Mouse (Mus musculus) R1 (cell line): Measurements from ENCODE around the gene Gria4.

Source experiments
- DNase-seq: peaks from one replicate; pipeline ENCODE4 v3.0.0-alpha.2; 2018; ENCODE audit warnings: low read depth, low spot score

Gene Gria4

GRCm38 (mm10) chr9:4795544-4796288 lies at the start of gene Gria4:
Gene Gria4 (minus strand): TSS chr9:4796234.
- DNase-seq = peak; percentile 60

GRCm38 (mm10) chr9:4810941-4811340 lies 14.9 kb upstream of the Gria4 start:
- peak; percentile 60 for DNase-seq

- no peak for DNase-seq
These were observed 7.2 kb upstream of the Gria4 start for GRCm38 (mm10) chr9:4803151-4803755.

GRCm38 (mm10) chr9:4797396-4797795 lies 1.4 kb upstream of the Gria4 start:
- no peak for DNase-seq

GRCm38 (mm10) chr9:4796289-4796645 lies 233 bp upstream of the Gria4 start:
- no peak for DNase-seq

GRCm38 (mm10) chr9:4795075-4795474 lies 959 bp downstream of the Gria4 start:
- DNase-seq = no peak

GRCm38 (mm10) chr9:4794411-4794810 lies 1.6 kb downstream of the Gria4 start:
- DNase-seq = no peak

GRCm38 (mm10) chr9:4749407-4749806 lies 46.6 kb downstream of the Gria4 start:
- peak; percentile 27 for DNase-seq

- DNase-seq = no peak
These were observed 81.9 kb downstream of the Gria4 start for GRCm38 (mm10) chr9:4714086-4714485.

- no peak for DNase-seq
These were observed 83.7 kb downstream of the Gria4 start for GRCm38 (mm10) chr9:4712367-4712766.

GRCm38 (mm10) chr9:4687149-4687548 lies 108.9 kb downstream of the Gria4 start:
- DNase-seq = no peak

- DNase-seq = no peak
These were observed 115.8 kb downstream of the Gria4 start for GRCm38 (mm10) chr9:4680244-4680643.

- no peak for DNase-seq
These were observed 116.9 kb downstream of the Gria4 start for GRCm38 (mm10) chr9:4679099-4679498.

GRCm38 (mm10) chr9:4665691-4666090 lies 130.3 kb downstream of the Gria4 start:
- DNase-seq = no peak

GRCm38 (mm10) chr9:4662421-4662820 lies 133.6 kb downstream of the Gria4 start:
- no peak for DNase-seq

- no peak for DNase-seq
These were observed 137.1 kb downstream of the Gria4 start for GRCm38 (mm10) chr9:4658951-4659350.

GRCm38 (mm10) chr9:4654333-4654732 lies 141.7 kb downstream of the Gria4 start:
- peak; percentile 39 for DNase-seq

- DNase-seq = no peak
These were observed 156.7 kb downstream of the Gria4 start for GRCm38 (mm10) chr9:4639192-4639900.

- no peak for DNase-seq
These were observed 164.1 kb downstream of the Gria4 start for GRCm38 (mm10) chr9:4631910-4632309.

- DNase-seq = no peak
These were observed 180.7 kb downstream of the Gria4 start for GRCm38 (mm10) chr9:4615286-4615685.

- DNase-seq = no peak
These were observed 190.7 kb downstream of the Gria4 start for GRCm38 (mm10) chr9:4605354-4605753.

- DNase-seq = no peak
These were observed 191.8 kb downstream of the Gria4 start for GRCm38 (mm10) chr9:4604236-4604635.

GRCm38 (mm10) chr9:4601788-4602187 lies 194.2 kb downstream of the Gria4 start:
- DNase-seq = no peak
